Mouse (Mus musculus) right cerebral cortex, postnatal 14 days (tissue): ENCODE measurements around the gene Apln.

Source experiments
- DNase-seq: peaks from one replicate; pipeline ENCODE4 v3.0.0; 2022

Apln gene

DNA sequence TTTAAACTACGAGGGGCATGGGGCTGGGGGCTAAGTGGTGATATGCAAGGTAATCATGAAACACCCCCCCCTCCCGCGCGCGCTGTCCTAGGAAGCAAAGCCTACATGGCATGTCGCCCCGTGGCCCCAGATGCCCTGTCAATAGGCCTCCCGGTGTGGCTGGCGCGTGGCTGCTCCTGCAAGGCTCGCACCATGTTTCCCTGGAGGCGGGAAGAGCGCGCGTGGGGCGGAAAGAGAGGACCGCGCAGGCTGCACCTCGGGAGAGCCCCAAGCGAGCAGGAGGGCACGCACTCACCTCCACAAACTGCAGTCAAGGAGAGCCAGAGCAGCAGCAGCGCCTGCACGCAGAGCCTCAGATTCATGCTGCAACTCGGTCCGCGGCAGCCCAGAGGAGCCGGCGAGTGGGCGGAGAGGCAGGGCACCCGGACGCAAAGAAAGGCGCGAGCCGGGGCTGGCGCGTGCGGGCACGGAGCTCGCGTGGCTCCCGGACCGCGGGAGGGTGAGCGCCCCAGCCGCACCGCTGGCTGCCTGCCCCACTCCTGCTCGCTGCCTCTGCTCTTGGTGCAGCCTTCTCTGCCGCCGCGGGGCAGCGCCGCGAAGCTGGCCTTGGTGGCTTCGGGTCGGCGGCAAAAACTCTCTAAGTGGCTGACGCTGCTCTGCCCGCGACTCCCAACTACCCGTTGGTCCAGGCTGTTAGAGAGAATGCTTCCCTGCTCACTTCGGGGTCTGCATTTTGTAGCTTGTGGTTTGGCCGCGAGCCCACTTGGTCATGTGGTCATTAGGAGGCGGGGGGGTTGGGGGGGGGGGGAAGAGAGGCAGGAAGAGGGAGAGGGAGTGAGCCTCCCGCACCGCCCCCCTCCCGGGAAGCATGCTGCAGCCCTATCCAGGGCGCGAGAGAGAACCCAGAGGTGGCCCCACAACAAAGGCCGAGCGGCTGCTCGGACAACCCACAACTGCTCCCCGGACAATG lies at the start of gene Apln:
Gene Apln (minus strand): TSS at position 710 of the 970 bp plus-strand sequence.
- DNase-seq: peak; percentile 21

GRCm38 (mm10) chrX:48082364-48082763 lies 47.7 kb upstream of the Apln start:
- no peak for DNase-seq

DNA sequence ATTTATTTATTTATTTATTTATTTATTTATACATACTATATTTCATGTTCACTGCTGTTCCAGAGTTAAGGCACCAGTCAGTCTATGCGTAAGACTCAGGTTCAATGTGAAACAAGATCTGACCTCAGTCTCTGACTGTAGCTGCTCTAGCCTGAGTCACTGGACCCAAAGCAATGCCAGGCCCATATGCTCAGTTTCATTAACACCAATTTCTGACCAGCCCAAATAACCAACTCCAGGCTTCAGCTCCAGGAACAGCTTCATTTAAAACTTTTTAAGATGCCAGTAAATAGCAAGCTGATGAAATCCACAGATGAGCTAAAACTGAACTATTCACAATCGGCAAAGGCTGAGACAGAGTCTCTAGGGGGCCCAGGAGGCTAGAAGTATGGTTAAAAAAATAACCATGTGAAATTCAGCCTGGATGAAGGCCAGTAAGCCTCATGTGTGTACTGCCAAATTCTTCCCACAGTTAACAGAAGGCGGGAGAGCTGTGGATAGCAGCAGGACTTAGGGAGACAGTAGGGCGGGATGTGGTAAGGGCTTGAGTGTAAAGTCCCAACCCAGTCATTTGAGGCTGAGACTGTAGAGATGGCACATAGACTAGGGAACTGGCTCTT lies 42.3 kb upstream of the Apln start:
- DNase-seq: no peak

- no peak for DNase-seq
Observed at GRCm38 (mm10) chrX:48074691-48075090, 40.0 kb upstream of the Apln start.

- DNase-seq: no peak
Observed at GRCm38 (mm10) chrX:48072401-48072800, 37.7 kb upstream of the Apln start.

GRCm38 (mm10) chrX:48071961-48072360 lies 37.3 kb upstream of the Apln start:
- no peak for DNase-seq

DNA sequence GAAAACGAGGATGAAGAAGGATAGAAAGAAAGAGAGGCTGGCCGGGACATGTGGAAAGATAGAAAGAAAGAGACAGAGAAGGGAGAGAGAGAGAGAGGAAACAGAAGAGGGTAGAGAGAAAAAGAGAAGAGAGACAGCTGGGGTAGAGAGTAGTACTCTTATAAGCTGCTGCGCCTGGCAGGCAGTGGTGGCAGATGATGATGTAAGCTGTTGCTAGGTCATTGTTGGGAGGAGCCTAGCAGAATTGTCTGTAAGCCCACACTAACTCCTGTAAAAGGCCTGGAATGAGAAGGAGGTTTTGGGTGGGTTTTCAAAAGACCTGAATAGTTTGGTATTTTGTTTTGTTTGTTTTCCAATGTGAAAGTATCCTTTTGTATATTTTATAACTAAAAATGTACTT lies 32.2 kb upstream of the Apln start:
- no peak for DNase-seq

DNA sequence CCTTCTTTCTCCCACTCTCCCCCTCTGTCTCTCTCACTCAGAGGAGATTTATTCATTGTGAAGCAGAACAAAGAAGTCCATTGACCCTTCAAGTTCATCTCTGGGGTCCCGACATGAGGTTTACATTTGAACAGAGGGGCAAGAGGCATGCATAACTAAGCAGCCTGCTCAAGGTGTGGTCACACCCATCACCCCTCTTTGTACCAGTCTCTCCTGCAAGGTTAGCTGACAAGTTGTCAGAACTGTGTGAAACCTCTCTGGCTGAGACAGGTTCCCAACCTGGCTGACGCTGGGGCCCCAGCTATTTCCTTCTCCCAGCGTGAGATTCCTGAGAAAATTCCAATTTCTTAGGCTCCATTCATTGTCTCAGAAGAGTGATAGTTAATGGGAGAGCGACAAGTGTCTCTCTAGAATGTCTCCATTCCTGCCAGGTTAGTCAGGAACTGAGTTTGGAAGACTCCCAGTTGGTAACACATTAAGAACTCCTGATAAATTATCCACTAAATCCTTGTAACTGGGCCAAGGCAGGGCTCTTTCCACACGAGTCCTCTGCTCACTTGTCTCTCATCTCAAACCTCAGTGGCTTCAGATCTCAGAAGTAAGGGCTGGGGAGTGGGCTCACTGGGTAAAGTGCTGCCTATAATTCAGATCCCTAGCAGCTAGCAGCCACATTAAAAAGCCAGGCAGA lies 29.7 kb upstream of the Apln start:
- no peak for DNase-seq

DNA sequence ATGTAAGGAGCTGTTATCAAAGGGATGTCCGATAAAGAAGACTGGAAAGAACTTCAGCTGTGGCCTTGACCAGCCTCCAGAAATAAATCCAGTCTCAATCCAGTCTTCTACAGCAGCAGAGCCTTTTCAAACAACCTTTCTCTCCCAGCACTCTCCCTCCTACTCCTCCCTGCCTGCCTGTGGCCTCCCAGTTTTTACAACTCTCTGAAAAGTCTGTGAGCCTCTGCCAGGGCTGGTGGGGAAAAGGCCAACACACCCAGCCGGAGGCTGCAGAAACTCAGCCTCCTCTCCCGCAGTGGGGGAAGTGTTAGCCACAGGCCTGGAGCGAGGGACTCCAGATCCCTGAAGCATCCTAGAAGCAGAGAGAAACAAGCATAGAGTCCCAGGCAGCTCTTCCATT lies 27.8 kb upstream of the Apln start:
- DNase-seq: no peak

DNA sequence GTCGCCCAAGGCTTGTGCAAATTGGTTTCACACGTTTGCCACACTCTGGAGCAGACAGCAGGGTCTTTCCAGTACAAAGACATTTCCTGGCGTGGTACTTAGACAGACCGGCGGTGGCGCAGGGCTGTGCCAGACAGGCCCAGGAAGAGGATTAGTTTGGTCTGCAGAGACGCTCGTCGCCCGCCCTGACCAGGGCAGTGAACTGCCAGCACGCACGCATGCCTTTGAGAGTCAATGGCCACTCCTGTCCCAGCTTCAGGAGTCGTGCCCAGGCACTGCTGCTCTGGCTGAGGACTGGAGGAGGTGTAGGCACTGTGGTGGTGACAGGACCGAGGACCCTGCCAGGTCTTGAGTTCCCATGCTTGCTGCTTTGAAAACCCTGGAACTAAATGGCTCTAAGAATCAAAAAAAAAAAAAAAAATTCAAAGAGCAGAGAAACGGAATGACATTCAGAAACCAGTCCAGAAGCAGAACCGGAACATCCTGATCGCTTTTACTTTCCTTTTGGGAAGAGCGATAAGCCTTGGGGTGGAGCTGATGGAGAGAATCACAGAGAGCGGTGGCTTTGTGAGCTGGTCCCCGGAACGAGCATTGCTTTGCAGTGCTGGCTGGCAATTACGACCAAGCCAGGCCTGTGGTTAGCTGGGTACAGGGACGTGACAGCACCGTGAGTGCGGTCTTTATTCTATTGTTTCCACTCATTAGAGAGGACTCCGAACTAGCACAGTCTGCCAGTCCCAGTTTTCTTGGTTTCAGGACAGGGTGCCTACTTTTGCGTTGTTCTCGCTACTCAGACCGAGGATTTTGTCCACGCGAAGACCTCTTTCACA lies 19.7 kb upstream of the Apln start:
- no peak for DNase-seq

GRCm38 (mm10) chrX:48053743-48054142 lies 19.1 kb upstream of the Apln start:
- DNase-seq: no peak

GRCm38 (mm10) chrX:48046315-48046714 lies 11.7 kb upstream of the Apln start:
- no peak for DNase-seq

DNA sequence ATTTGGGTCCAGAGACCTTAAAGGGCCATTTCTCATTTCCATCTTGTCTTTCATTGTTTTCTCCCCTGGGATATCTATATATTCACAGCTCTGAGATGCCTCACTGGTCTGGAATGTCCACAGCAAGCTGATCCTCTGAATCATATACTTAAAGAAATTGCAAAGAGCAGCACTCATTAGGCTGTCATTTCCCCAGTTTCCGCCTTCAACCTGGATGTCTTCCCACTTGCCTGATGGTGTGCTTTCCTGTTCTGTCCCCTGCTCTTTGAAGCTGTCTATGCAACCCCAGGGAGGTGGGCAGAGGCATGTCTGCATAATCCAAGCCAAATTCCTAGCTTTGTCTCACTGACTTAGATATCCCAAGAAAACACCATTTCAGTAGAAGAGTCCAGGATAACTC lies 9.6 kb upstream of the Apln start:
- no peak for DNase-seq

- no peak for DNase-seq
Observed at GRCm38 (mm10) chrX:48042748-48043147, 8.1 kb upstream of the Apln start.

DNA sequence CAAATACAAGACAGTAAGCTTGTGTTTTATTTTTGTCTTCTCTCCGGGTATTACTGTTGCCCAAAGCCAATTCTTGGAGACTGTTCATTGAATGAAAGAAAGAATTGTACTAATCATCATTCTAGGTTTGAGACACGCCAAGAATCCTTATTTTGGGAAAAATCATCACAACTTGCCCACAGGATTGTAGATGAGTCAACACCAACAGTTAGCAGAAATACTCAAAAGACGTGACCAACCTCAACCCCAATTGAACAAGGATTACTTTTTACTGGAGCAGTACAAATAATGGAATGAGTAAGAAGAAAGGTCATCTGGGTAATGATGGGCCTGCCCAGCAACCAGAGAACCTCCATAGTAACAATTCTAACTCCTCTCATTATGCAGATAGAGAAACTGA lies 5.7 kb upstream of the Apln start:
- no peak for DNase-seq

DNA sequence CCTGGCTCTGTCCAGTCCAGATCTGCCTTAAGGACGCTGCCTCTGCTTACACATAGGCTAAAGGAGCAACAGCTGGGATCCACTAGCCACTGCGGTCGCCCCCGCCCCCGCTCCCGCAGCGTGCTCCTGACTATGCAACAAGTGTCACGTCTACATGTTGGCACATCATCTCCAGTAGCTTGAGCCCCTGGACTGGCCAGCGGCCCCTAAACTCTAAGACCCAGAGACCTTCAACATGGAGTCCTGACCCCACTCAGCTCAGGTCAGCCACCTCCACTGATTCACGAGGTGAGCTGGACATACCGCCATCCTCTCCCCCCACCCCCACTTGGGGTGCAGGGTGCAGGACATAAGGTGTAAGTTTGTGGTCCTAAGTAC lies 898 bp downstream of the Apln start:
- DNase-seq: no peak

DNA sequence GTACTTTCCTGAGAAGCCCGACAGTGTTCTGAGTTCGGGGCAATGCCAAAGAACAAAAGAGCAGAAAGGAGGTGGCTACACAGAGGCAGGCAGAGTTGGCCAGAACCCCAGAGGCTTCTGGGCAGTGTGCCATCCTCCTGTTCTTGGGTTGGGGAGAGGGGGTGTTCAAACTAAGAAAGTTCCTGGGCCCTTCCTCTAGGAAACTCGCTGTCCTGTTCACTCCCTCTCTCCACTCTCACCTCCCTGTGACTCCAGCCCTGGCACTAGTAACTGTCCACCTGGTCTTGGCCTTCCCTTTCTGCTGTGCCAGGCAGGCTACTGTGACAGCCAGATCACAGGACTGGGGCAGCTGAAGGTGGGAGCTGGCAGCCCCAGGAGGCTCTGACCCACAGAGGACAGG lies 1.6 kb downstream of the Apln start:
- DNase-seq: peak; percentile 28

GRCm38 (mm10) chrX:48031866-48032265 lies 2.8 kb downstream of the Apln start:
- DNase-seq: no peak

DNA sequence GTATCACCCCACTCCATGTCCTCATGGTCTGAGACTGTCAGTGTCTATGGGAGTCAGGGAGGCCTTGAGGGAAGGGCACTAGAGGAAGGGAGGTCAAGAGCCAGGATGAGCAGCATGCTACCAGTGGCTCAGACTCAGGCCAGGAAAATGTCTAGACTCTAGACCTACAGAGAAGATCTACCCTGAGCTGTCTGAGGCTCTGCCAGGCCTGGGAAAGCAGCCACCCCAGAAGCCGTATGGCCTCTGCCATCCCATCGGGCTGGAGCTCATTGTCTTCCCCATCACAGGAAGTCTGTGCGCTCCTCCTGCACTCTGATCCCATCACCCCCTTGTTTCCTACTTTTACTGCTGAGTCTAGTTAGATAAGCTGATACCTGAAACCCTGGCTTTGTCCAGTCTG lies 4.1 kb downstream of the Apln start:
- DNase-seq: no peak

DNA sequence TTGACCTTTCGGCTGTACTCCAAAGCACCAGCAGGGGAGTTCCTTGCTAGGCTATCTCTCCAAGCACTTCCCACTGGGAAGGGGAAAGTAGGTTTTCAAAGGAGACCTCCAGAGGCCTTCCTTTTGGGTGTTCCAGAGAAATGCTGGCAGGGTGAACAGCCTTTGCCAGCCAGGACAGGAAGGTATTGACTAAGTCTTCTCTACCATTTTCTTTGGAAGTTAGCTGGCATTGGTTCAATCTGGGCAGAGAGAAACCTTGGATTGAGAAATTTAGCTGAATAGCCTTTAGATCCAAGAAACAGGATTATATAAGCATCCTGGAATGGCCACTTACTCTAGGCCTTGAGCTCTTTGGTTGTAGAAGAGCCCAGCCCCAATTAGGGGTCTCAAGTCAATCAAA lies 11.8 kb downstream of the Apln start:
- no peak for DNase-seq

- peak; percentile 75 for DNase-seq
Observed at GRCm38 (mm10) chrX:48019940-48020339, 14.7 kb downstream of the Apln start.

DNA sequence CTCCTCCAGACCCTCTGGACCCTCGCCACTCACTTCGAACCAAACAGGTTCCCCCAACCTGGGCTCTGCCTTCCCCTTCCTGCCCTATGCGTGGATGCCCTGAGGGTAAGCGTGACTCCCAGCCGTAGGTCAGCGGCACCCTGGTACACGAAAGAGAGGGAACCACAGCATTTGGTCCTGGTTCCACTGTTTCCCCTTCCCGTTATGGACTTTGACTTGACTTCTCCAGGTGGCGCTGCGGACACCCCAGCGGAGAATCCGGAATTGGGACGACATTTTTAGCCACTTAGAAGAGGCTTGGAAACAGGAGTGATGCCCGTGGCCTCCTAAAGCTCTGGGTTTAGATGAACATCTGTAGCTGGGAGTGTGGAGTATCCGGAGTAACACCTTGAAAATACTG lies 15.3 kb downstream of the Apln start:
- DNase-seq: no peak
